Mouse (Mus musculus): Measurements from ENCODE around the gene Lins1. TPM values are rescaled to one million over a fixed set of nuclear protein-coding genes. Genes with fewer than 3 reads are reported as not detected.

Gene Lins1
- 10.1 and 10.8 TPM in 2 replicates for polyA plus RNA-seq (2015; fragmentation: Nextera tagmentation; extraction: Ambion mirVana)

DNA sequence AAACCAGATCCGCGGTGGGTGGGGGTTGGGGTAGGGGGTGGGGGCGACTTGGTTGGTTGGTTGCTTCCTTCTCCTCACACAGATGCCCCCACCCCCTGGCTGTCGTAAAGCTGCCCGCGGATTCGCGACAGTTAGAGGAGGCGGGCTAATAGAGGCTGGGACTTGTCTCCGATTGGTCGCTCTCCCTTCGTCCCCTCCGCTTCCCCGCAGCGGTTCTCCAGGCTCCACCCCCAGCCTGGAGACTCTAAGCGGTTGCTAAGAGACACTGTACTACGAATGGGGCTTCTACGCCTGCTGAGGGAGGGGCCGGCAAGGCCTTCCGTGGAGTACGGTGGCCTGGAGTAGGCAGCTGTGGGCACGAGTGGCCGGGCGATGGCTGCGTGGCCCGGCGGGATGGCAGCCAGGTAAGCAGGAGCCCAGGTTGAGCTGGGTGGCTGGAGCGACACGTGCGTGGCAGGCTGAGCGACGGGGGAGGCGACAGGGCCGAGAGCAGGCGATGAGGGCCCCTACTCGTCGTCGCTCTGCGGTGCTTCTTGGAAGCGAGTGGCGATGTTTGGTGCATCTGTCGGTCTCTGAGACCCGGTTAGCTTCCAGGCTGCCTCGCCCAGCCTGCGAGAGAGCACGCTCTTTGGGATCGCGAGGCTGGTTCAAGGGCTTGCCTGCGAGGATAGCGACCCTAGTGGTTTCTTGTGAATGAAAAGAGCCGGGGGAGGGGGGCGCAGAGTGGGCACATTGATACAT is at the start of gene Lins1:
TSS of gene Lins1 (plus strand) at position 270 of the 741 bp plus-strand sequence.
- peak within 1 kb of the TSS; percentile 88 for H3K4me3 ChIP-seq (ENCODE audit: low read length)
- no peaks in the 10 kb centered on the region for H3K9me3 ChIP-seq (replicated peaks; ENCODE audit: control insufficient read depth, low read length)
- H3K27me3 ChIP-seq (ENCODE audit: control insufficient read depth, insufficient read depth, low read length) = no peaks in the 10 kb centered on the region
- no peaks in the 10 kb centered on the region for H3K36me3 ChIP-seq (ENCODE audit: control insufficient read depth, insufficient read depth)
- H3K4me2 ChIP-seq (ENCODE audit: low read depth, low read length) = peak within 1 kb of the TSS; percentile 87
- under 1% methylated on average over 52 of the region's 52 CpGs for WGBS
- peak within 1 kb of the TSS; percentile 85 for H3K9ac ChIP-seq (ENCODE audit: low read length)
- peak within 1 kb of the TSS; percentile 88 for H3K27ac ChIP-seq (ENCODE audit: low read length)
- H3K4me1 ChIP-seq (ENCODE audit: control insufficient read depth, insufficient read depth, low read length) = peaks cover 16% of the 10 kb centered on the region
- peak; percentile 99 for ATAC-seq (replicated peaks; ENCODE audit: extremely low read depth, insufficient read depth, low FRiP score)

DNA sequence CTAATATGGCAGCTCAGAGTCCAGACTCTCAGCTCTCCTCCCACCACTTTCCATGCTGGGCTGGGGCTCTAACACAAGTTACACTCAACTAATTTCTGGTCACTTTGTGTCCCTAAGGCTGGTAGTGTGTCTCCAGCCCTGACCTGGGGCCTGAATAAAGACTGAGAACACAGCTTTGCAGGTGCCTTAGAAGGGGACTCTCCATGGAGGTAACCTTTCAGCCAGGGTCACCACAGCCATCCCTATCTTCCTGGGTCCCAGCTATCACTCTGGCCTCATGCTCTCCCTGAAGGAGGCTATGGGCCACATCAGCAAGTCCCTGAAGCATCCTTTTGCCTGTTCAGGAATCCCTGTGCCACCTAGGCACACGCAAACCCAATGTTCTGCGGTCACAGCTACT is 44.0 kb upstream of the Lins1 start:
- Histone ChIP-seq H3K4me2 (ENCODE audit: low read depth, low read length) (no peak overlapping the region), H3K4me3 (ENCODE audit: low read length) (no peak overlapping the region), H3K36me3 (ENCODE audit: control insufficient read depth, insufficient read depth) (peaks cover 12% of the 10 kb centered on the region), H3K9ac (ENCODE audit: low read length) (no peak overlapping the region), H3K27me3 (ENCODE audit: control insufficient read depth, insufficient read depth, low read length) (no peaks in the 10 kb centered on the region), H3K4me1 (ENCODE audit: control insufficient read depth, insufficient read depth, low read length) (no peaks in the 10 kb centered on the region), H3K27ac (ENCODE audit: low read length) (no peak overlapping the region), H3K9me3 (replicated peaks; ENCODE audit: control insufficient read depth, low read length) (no peaks in the 10 kb centered on the region)
- ATAC-seq (replicated peaks; ENCODE audit: extremely low read depth, insufficient read depth, low FRiP score) = no peak
- WGBS = 95% methylated on average over 2 of the region's 2 CpGs

DNA sequence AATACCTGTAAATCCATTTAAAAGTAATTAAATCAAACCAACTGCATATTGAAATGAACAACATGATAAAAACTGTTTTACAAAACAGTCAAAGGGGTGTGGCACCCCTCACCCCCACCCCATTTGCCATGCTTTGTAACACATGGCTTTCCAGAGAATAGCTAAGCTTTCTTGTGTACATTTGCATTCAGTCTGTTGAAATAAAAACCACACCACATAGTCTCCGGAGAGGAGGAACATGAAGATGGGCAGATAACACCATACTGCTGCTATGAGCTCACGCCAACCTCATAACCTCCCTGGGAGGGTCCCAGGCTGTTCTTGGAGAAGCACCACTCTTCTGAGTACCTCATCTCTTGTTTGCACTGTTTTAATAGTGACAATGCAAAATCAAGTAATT is 40.5 kb upstream of the Lins1 start:
- no peak overlapping the region for H3K9ac ChIP-seq (ENCODE audit: low read length)
- ATAC-seq (replicated peaks; ENCODE audit: extremely low read depth, insufficient read depth, low FRiP score) = no peak
- 76% methylated on average over 2 of the region's 2 CpGs for WGBS
- H3K4me2 ChIP-seq (ENCODE audit: low read depth, low read length) = no peak overlapping the region
- H3K27ac ChIP-seq (ENCODE audit: low read length) = no peak overlapping the region
- H3K4me3 ChIP-seq (ENCODE audit: low read length) = no peak overlapping the region
- H3K36me3 ChIP-seq (ENCODE audit: control insufficient read depth, insufficient read depth) = peaks cover 11% of the 10 kb centered on the region
- H3K4me1 ChIP-seq (ENCODE audit: control insufficient read depth, insufficient read depth, low read length) = no peaks in the 10 kb centered on the region
- no peaks in the 10 kb centered on the region for H3K27me3 ChIP-seq (ENCODE audit: control insufficient read depth, insufficient read depth, low read length)
- H3K9me3 ChIP-seq (replicated peaks; ENCODE audit: control insufficient read depth, low read length) = no peaks in the 10 kb centered on the region

- H3K27ac ChIP-seq (ENCODE audit: low read length) = no peak overlapping the region
- no peaks in the 10 kb centered on the region for H3K27me3 ChIP-seq (ENCODE audit: control insufficient read depth, insufficient read depth, low read length)
- no peaks in the 10 kb centered on the region for H3K4me1 ChIP-seq (ENCODE audit: control insufficient read depth, insufficient read depth, low read length)
- H3K4me3 ChIP-seq (ENCODE audit: low read length) = no peak overlapping the region
- no peak for ATAC-seq (replicated peaks; ENCODE audit: extremely low read depth, insufficient read depth, low FRiP score)
- H3K9ac ChIP-seq (ENCODE audit: low read length) = no peak overlapping the region
- 77% methylated on average over 5 of the region's 5 CpGs for WGBS
- H3K4me2 ChIP-seq (ENCODE audit: low read depth, low read length) = no peak overlapping the region
- peaks cover 19% of the 10 kb centered on the region for H3K36me3 ChIP-seq (ENCODE audit: control insufficient read depth, insufficient read depth)
- H3K9me3 ChIP-seq (replicated peaks; ENCODE audit: control insufficient read depth, low read length) = no peaks in the 10 kb centered on the region
These were observed 38.8 kb upstream of the Lins1 start for GRCm38 (mm10) chr7:66650883-66651282.

DNA sequence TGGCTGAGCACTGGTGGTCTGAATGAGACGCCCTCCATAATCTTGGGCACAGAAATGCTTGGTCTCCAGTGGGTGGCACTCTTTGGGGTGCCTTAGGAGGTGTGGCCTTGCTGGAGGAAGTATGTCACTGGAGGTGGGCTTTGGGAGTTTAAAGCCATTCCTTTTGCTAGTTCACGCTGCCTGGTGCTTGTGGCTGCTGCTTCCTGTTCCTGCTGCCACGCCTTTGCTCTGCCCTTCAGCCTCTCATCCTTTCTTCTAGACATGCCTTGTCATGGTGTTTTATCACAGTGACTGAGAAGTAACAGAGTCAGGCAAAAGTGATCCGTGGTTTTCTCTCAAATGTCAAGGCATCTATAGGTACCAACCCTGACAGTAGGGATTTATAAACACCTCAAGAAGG is 37.5 kb upstream of the Lins1 start:
- Histone ChIP-seq H3K9ac (ENCODE audit: low read length) (no peak overlapping the region), H3K4me1 (ENCODE audit: control insufficient read depth, insufficient read depth, low read length) (no peaks in the 10 kb centered on the region), H3K4me3 (ENCODE audit: low read length) (no peak overlapping the region), H3K4me2 (ENCODE audit: low read depth, low read length) (no peak overlapping the region), H3K27me3 (ENCODE audit: control insufficient read depth, insufficient read depth, low read length) (no peaks in the 10 kb centered on the region), H3K9me3 (replicated peaks; ENCODE audit: control insufficient read depth, low read length) (no peaks in the 10 kb centered on the region), H3K36me3 (ENCODE audit: control insufficient read depth, insufficient read depth) (peaks cover 19% of the 10 kb centered on the region), H3K27ac (ENCODE audit: low read length) (no peak overlapping the region)
- 72% methylated on average over 4 of the region's 4 CpGs for WGBS
- no peak for ATAC-seq (replicated peaks; ENCODE audit: extremely low read depth, insufficient read depth, low FRiP score)

GRCm38 (mm10) chr7:66653596-66653995 is 36.1 kb upstream of the Lins1 start:
- Histone ChIP-seq H3K4me2 (ENCODE audit: low read depth, low read length) (no peak overlapping the region), H3K9me3 (replicated peaks; ENCODE audit: control insufficient read depth, low read length) (no peaks in the 10 kb centered on the region), H3K27me3 (ENCODE audit: control insufficient read depth, insufficient read depth, low read length) (no peaks in the 10 kb centered on the region), H3K36me3 (ENCODE audit: control insufficient read depth, insufficient read depth) (peaks cover 20% of the 10 kb centered on the region), H3K4me1 (ENCODE audit: control insufficient read depth, insufficient read depth, low read length) (no peaks in the 10 kb centered on the region), H3K27ac (ENCODE audit: low read length) (no peak overlapping the region), H3K9ac (ENCODE audit: low read length) (no peak overlapping the region), H3K4me3 (ENCODE audit: low read length) (no peak overlapping the region)
- ATAC-seq (replicated peaks; ENCODE audit: extremely low read depth, insufficient read depth, low FRiP score) = no peak
- WGBS = 85% methylated on average over 9 of the region's 9 CpGs

DNA sequence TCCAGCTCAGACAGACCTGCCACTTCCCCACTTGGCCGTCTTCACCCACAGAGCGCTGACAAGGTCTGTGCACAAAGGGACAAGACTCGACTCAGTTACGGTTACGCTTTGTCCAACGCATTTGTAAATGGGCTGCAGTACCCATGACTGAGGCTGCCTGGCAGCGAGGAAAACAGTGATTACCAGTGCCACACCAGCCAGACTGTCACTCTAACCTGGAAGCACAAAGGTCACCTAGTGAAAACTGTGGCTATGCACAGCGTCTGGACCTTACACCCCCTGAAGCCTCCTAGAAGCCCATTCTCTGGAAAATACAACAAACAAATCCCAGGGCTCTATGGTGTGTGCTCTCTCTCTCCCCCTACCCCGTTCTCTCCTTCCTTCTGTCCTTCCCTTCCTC is 34.2 kb upstream of the Lins1 start:
- no peak for ATAC-seq (replicated peaks; ENCODE audit: extremely low read depth, insufficient read depth, low FRiP score)
- WGBS = 83% methylated on average over 9 of the region's 9 CpGs
- Histone ChIP-seq H3K36me3 (ENCODE audit: control insufficient read depth, insufficient read depth) (peaks cover 33% of the 10 kb centered on the region), H3K4me1 (ENCODE audit: control insufficient read depth, insufficient read depth, low read length) (no peaks in the 10 kb centered on the region), H3K27ac (ENCODE audit: low read length) (no peak overlapping the region), H3K9me3 (replicated peaks; ENCODE audit: control insufficient read depth, low read length) (no peaks in the 10 kb centered on the region), H3K9ac (ENCODE audit: low read length) (no peak overlapping the region), H3K27me3 (ENCODE audit: control insufficient read depth, insufficient read depth, low read length) (no peaks in the 10 kb centered on the region), H3K4me2 (ENCODE audit: low read depth, low read length) (no peak overlapping the region), H3K4me3 (ENCODE audit: low read length) (no peak overlapping the region)

DNA sequence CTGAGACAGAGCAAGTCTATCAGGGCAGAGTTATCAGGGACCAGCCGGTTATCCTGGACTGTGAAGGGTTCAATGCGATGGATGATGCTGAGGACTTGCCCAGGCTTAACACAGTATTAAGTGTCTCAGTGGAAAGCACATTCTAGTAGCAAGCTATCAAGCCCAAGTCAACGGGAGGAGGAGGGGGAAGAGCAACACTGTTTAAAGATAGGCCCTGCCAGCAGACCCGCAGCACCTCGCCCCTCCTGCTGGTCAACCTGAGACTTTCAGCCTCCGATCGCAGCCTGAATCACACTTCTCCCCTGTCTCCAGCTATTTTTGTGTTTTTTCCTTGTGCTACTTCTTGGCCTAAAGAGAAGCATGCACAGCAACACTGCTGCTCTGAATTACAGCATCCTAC is 29.4 kb upstream of the Lins1 start:
- 51% methylated on average over 7 of the region's 7 CpGs for WGBS
- H3K4me3 ChIP-seq (ENCODE audit: low read length) = no peak overlapping the region
- H3K36me3 ChIP-seq (ENCODE audit: control insufficient read depth, insufficient read depth) = peaks cover 23% of the 10 kb centered on the region
- H3K9ac ChIP-seq (ENCODE audit: low read length) = no peak overlapping the region
- no peak for ATAC-seq (replicated peaks; ENCODE audit: extremely low read depth, insufficient read depth, low FRiP score)
- no peaks in the 10 kb centered on the region for H3K27me3 ChIP-seq (ENCODE audit: control insufficient read depth, insufficient read depth, low read length)
- no peaks in the 10 kb centered on the region for H3K4me1 ChIP-seq (ENCODE audit: control insufficient read depth, insufficient read depth, low read length)
- H3K27ac ChIP-seq (ENCODE audit: low read length) = no peak overlapping the region
- H3K4me2 ChIP-seq (ENCODE audit: low read depth, low read length) = no peak overlapping the region
- no peaks in the 10 kb centered on the region for H3K9me3 ChIP-seq (replicated peaks; ENCODE audit: control insufficient read depth, low read length)

GRCm38 (mm10) chr7:66660972-66661371 is 28.7 kb upstream of the Lins1 start:
- H3K4me2 ChIP-seq (ENCODE audit: low read depth, low read length) = no peak overlapping the region
- no peak overlapping the region for H3K9ac ChIP-seq (ENCODE audit: low read length)
- H3K4me3 ChIP-seq (ENCODE audit: low read length) = no peak overlapping the region
- WGBS = 75% methylated on average over 8 of the region's 8 CpGs
- no peak for ATAC-seq (replicated peaks; ENCODE audit: extremely low read depth, insufficient read depth, low FRiP score)
- peaks cover 19% of the 10 kb centered on the region for H3K36me3 ChIP-seq (ENCODE audit: control insufficient read depth, insufficient read depth)
- H3K4me1 ChIP-seq (ENCODE audit: control insufficient read depth, insufficient read depth, low read length) = no peaks in the 10 kb centered on the region
- no peaks in the 10 kb centered on the region for H3K27me3 ChIP-seq (ENCODE audit: control insufficient read depth, insufficient read depth, low read length)
- H3K9me3 ChIP-seq (replicated peaks; ENCODE audit: control insufficient read depth, low read length) = no peaks in the 10 kb centered on the region
- no peak overlapping the region for H3K27ac ChIP-seq (ENCODE audit: low read length)
